Mouse (Mus musculus) cortical plate, adult 2 months (tissue): ENCODE results near the gene Crebbp. TPM values are rescaled to one million over a fixed set of nuclear protein-coding genes. Genes with fewer than 3 reads are reported as not detected.

Source experiments
- H3K27ac ChIP-seq: fragments of 200-500 bp; 2 replicates; pipeline ENCODE4 v1.5.1; 2012; ENCODE audit warnings: low read length, control low read depth, inconsistent platforms; ENCODE audit not compliant: insufficient read depth
- H3K4me1 ChIP-seq: fragments of 200-500 bp; 2 replicates; pipeline ENCODE4 v1.6.1; 2011; ENCODE audit warnings: low read length; ENCODE audit not compliant: control insufficient read depth, insufficient read depth
- H3K4me3 ChIP-seq: fragments of 200-500 bp; 2 replicates; pipeline ENCODE4 v1.5.1; 2011; ENCODE audit warnings: mild to moderate bottlenecking, low read length, control low read depth; ENCODE audit not compliant: insufficient read depth
- CTCF ChIP-seq: fragments of 200-500 bp; IDR thresholded peaks from 2 replicates; pipeline ENCODE4 v1.5.1; 2011; ENCODE audit warnings: mild to moderate bottlenecking, control low read depth, low read length; ENCODE audit not compliant: insufficient read depth; ENCODE audit errors: extremely low read depth
- POLR2A ChIP-seq: fragments of 200-500 bp; IDR thresholded peaks from 2 replicates; pipeline ENCODE4 v1.6.1; 2011; ENCODE audit warnings: mild to moderate bottlenecking, low read length, control low read depth; ENCODE audit not compliant: insufficient read depth; ENCODE audit errors: extremely low read depth
- polyA plus RNA-seq: library from polyadenylated mRNA; depleted of rRNA; stranded (reverse); fragments of >200 nt; gene quantifications from 2 replicates; pipeline ENCODE4 v1.2.3, GENCODE M21; 2012

Crebbp gene
- polyA plus RNA-seq, 1 experiment, result 26.8 TPM

- peak overlapping the region; percentile 93 for H3K4me3 ChIP-seq
- peaks cover 4% of the 10 kb centered on the region for H3K4me1 ChIP-seq
- TF ChIP-seq CTCF (no peak), POLR2A (no peak)
- 0 out of 2 replicates have a peak overlapping the region, but pooled peaks have one; percentile 32 for H3K27ac ChIP-seq
Observed at GRCm38 (mm10) chr16:4212167-4212962, 1.4 kb downstream of the Crebbp start.

- H3K4me1 ChIP-seq, result peaks cover 7% of the 10 kb centered on the region
- no peak overlapping the region for H3K4me3 ChIP-seq
- TF ChIP-seq CTCF (no peak), POLR2A (no peak)
Observed at GRCm38 (mm10) chr16:4210290-4210689, 3.5 kb downstream of the Crebbp start.

DNA sequence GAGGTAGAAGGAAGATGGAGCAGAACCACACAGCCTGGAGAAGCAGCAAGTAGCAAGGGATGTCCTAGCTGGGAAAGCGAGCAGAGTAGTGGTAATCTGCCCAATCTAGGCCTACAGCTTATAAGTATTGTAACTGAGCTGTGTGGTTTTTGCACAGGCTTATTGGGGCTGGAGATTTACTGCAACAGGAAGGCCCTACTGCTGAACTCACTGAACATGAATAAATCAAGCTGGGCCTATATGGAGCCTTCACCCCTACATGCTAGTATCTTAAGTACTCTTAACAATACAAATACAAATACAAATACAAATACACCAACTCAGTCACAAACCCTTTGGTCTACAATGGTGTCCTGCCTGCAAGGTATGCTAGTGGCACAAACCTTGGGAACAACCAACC, 10.2 kb downstream of the Crebbp start:
- TF ChIP-seq CTCF, result no peak
- TF ChIP-seq POLR2A, result no peak
- Histone ChIP-seq H3K27ac (no peak overlapping the region), H3K4me1 (peaks cover 8% of the 10 kb centered on the region), H3K4me3 (no peak overlapping the region)

More at GRCm38 (mm10) chr16:4210290-4210689, 3.5 kb downstream of the Crebbp start:
- H3K27ac ChIP-seq, result no peak overlapping the region

- TF ChIP-seq CTCF (no peak), POLR2A (no peak)
- Histone ChIP-seq H3K27ac (no peak overlapping the region), H3K4me1 (peaks cover 6% of the 10 kb centered on the region), H3K4me3 (no peak overlapping the region)
Observed at GRCm38 (mm10) chr16:4199995-4200394, 13.8 kb downstream of the Crebbp start.

DNA sequence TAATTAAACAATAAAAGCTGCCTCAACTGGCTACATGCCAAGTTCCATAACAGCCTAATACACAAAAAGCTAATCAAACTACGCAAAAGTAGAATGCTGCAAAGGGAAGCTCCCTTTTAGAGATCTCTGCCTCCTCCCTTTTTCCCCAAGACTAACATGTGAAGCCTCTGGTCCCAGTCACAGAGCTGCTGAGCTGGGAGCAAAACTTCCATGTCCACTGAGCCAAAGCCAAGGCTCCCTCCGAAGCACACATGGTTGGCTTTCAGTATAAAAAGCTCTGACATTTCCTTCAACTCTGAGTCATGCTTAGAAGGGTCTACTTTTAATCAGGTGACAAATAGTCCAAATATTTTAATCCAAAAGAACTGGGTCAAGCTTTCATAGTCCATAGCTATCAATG, 14.2 kb downstream of the Crebbp start:
- Histone ChIP-seq H3K4me3 (no peak overlapping the region), H3K4me1 (peaks cover 6% of the 10 kb centered on the region)
- TF ChIP-seq POLR2A (no peak), CTCF (no peak)

GRCm38 (mm10) chr16:4198004-4198403, 15.8 kb downstream of the Crebbp start:
- Histone ChIP-seq H3K4me1 (peaks cover 6% of the 10 kb centered on the region), H3K27ac (no peak overlapping the region), H3K4me3 (no peak overlapping the region)
- TF ChIP-seq CTCF, result no peak
- TF ChIP-seq POLR2A, result no peak

More for the DNA sequence above, 14.2 kb downstream of the Crebbp start:
- H3K27ac ChIP-seq, result no peak overlapping the region

- TF ChIP-seq POLR2A, result no peak
- no peak for TF ChIP-seq CTCF
- Histone ChIP-seq H3K4me3 (no peak overlapping the region), H3K4me1 (peaks cover 2% of the 10 kb centered on the region), H3K27ac (no peak overlapping the region)
Observed at GRCm38 (mm10) chr16:4190166-4190565, 23.6 kb downstream of the Crebbp start.

GRCm38 (mm10) chr16:4175134-4175533, 38.7 kb downstream of the Crebbp start:
- H3K4me1 ChIP-seq, result no peaks in the 10 kb centered on the region; the same call in 1 of the 2 replicates
- no peak for TF ChIP-seq POLR2A
- TF ChIP-seq CTCF, result no peak
- no peak overlapping the region for H3K27ac ChIP-seq
- no peak overlapping the region for H3K4me3 ChIP-seq

DNA sequence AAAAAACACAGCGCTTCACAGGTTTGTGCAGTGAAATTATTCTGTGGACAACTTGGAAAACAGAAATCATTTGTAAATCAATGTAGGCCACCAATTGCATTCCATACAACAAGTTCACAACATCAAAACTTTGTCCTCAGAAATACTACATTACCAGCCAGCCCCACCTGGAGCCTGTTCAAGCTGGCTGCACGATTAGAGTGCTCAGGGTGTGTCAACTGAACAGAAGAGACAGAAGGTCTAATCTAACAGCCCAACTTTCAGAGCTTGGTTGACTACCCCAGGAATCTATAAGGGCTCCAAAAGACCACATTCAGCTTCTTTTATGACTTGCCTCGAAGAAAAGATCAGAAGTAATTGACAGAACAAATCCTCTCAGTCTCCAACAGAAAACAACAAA, 44.3 kb downstream of the Crebbp start:
- peaks cover 2% of the 10 kb centered on the region; the same call in 1 of the 2 replicates for H3K4me1 ChIP-seq
- no peak overlapping the region for H3K27ac ChIP-seq
- no peak overlapping the region for H3K4me3 ChIP-seq
- TF ChIP-seq POLR2A (no peak), CTCF (no peak)

DNA sequence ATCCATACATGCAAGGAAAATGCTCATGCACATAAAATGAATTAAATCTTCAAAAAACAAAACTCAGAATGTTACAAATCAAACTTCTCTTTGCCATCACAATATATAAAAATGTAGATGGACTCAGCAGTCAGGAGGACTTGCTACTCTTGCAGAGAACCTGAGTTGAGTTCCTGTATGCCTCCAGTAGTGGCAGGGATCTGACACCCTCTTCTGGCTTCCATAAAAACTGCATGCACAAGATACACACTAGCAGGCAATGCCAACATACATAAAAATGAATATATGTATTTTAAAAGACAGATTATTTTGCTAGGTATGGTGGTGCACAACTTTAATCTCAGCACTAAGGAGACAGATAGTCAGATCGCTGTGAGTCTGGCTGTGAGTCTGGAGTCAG, 45.3 kb downstream of the Crebbp start:
- no peak overlapping the region for H3K27ac ChIP-seq
- H3K4me3 ChIP-seq, result no peak overlapping the region
- peaks cover 2% of the 10 kb centered on the region; the same call in 1 of the 2 replicates for H3K4me1 ChIP-seq
- TF ChIP-seq POLR2A (no peak), CTCF (peak; percentile 31; the same call in 1 of the 2 replicates)

- H3K27ac ChIP-seq, result peak overlapping the region; percentile 7; the same call in 1 of the 2 replicates
- TF ChIP-seq POLR2A (no peak), CTCF (no peak)
- peaks cover 8% of the 10 kb centered on the region for H3K4me1 ChIP-seq
- H3K4me3 ChIP-seq, result no peak overlapping the region
Observed at GRCm38 (mm10) chr16:4160898-4161247, 52.9 kb downstream of the Crebbp start.
